Mouse (Mus musculus): ENCODE measurements at regions not wholly inside any gene's neighbourhood (a gene's known extent, or its start where the extent isn't known, plus 50 kb on each side); places are given as distances from the start of the nearest gene placed in this dataset.

DNA sequence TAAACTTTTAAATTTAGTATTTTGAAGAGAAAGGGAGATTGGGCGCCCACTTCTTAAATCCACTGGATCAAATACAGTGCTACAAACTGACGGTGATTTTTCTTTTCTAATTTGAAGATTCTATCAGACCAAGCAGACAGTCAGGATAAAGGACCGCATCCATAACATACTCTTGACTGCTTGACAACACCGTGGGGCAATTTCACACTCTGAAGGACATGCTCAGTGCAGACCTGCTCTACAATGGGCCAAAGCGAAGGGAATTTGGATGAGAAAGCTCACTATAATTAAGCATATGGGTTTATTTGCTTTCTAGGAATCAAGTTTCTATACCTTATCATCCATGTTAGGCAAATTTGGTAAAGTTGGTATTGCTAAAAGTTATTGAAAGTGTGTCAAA is 801.3 kb downstream of the Nr4a2 start:
- H3K4me3 ChIP-seq = no peak overlapping the region
- no peak overlapping the region for H3K27ac ChIP-seq (replicated peaks)
- H3K36me3 ChIP-seq = no peaks in the 10 kb centered on the region
- ATAC-seq (ENCODE audit: low FRiP score, low read depth) = no peak
- no peaks in the 10 kb centered on the region for H3K27me3 ChIP-seq
- H3K9me3 ChIP-seq = no peaks in the 10 kb centered on the region
- 0 out of 2 replicates have a peak, but pooled peaks cover 3% of the 10 kb centered on the region for H3K4me1 ChIP-seq (replicated peaks)
- H3K4me2 ChIP-seq = no peak overlapping the region
- H3K9ac ChIP-seq = no peak overlapping the region
- WGBS = 40% methylated on average over 5 of the region's 5 CpGs

DNA sequence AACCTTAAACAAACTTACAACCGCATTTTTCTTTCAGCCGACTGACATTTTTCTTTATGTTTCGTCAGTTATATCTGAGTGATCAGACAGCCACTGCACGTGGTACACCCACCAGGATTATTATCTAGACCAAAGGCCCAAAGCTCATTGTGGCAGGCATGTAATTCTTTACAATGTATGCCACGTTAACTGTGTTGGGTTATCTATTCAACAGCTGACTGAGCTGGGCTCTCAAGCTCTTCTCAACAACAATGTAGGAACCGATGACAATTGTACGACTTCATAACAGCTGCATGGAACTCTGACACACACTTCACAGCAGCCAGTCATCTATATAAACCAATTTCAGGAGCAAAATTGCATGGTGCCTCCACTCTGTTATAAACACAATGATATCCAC is 787.8 kb downstream of the Nr4a2 start:
- no peak overlapping the region for H3K4me2 ChIP-seq
- H3K4me3 ChIP-seq = no peak overlapping the region
- no peak for ATAC-seq (ENCODE audit: low FRiP score, low read depth)
- 25% methylated on average over 7 of the region's 7 CpGs for WGBS
- no peaks in the 10 kb centered on the region for H3K27me3 ChIP-seq
- no peak overlapping the region for H3K9ac ChIP-seq
- H3K4me1 ChIP-seq (replicated peaks) = no peaks in the 10 kb centered on the region
- H3K27ac ChIP-seq (replicated peaks) = no peak overlapping the region
- H3K36me3 ChIP-seq = no peaks in the 10 kb centered on the region
- H3K9me3 ChIP-seq = no peaks in the 10 kb centered on the region

DNA sequence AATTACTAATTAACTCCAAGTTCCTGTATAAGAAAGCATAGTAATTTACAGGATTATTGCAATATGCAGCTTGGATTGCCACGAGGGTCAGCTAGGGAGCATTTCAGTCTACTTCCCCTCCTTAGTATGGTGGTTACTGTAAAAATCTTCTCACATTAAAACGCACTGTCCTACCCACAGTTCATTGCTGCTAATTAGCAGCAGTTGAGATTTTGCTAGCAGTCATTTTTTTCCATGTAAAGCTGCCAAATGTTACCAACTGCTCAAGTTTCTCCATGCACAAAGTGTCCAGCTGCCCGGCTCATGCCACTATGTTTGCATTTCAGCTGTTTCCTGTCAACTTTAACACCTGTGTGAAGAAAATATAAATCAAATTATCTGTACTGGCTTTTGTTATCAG is 759.7 kb downstream of the Nr4a2 start:
- Histone ChIP-seq H3K36me3 (no peaks in the 10 kb centered on the region), H3K4me2 (no peak overlapping the region), H3K9me3 (no peaks in the 10 kb centered on the region), H3K9ac (no peak overlapping the region), H3K4me3 (no peak overlapping the region), H3K27ac (replicated peaks) (no peak overlapping the region), H3K4me1 (replicated peaks) (no peaks in the 10 kb centered on the region), H3K27me3 (no peaks in the 10 kb centered on the region)
- no peak for ATAC-seq (ENCODE audit: low FRiP score, low read depth)
- 64% methylated on average over 3 of the region's 3 CpGs for WGBS

All from hindbrain, embryonic 15.5 days (tissue).